Mouse (Mus musculus): ENCODE measurements around the gene Klk1b4. TPM values are rescaled to one million over a fixed set of nuclear protein-coding genes. Genes with fewer than 3 reads are reported as not detected.
A peak's percentile ranks its signal among the peaks of the same experiment; 100 is the strongest.
"Not testable (repeated sequence)": the region's sequence is repeated elsewhere in the genome, so short reads cannot be mapped to it uniquely, and the experiment has no call there.

The Klk1b4 gene
- polyA plus RNA-seq (2015; fragmentation: Nextera tagmentation; extraction: Ambion mirVana), result not detected in 2 replicates

GRCm38 (mm10) chr7:44207135-44207534, at the start of gene Klk1b4:
Klk1b4 (plus strand) TSS chr7:44207435.
- H3K27me3 ChIP-seq; H3K4me3 ChIP-seq; ATAC-seq (ENCODE audit: borderline replicate concordance, extremely low read depth, low FRiP score, low TSS enrichment); H3K9ac ChIP-seq; H3K27ac ChIP-seq; H3K4me1 ChIP-seq; H3K9me3 ChIP-seq; H3K4me2 ChIP-seq; H3K36me3 ChIP-seq: not testable (repeated sequence)
- WGBS, result 31% methylated on average over 3 of the region's 3 CpGs

- Histone ChIP-seq H3K27ac (no peak overlapping the region), H3K4me3 (no peak overlapping the region), H3K27me3 (no peaks in the 10 kb centered on the region), H3K4me1 (no peaks in the 10 kb centered on the region), H3K9ac (no peak overlapping the region), H3K36me3 (no peaks in the 10 kb centered on the region), H3K9me3 (no peaks in the 10 kb centered on the region), H3K4me2 (no peak overlapping the region)
- no peak for ATAC-seq (ENCODE audit: borderline replicate concordance, extremely low read depth, low FRiP score, low TSS enrichment)
- WGBS, result 61% methylated on average over 9 of the region's 9 CpGs
Observed at GRCm38 (mm10) chr7:44179299-44180045, 27.8 kb upstream of the Klk1b4 start.

GRCm38 (mm10) chr7:44186516-44186915, 20.7 kb upstream of the Klk1b4 start:
- ATAC-seq (ENCODE audit: borderline replicate concordance, extremely low read depth, low FRiP score, low TSS enrichment), result not testable (repeated sequence)

GRCm38 (mm10) chr7:44187936-44188335, 19.3 kb upstream of the Klk1b4 start, which contains the start of gene Klk1b24:
Klk1b24 (plus strand) TSS chr7:44188236.
- ATAC-seq (ENCODE audit: borderline replicate concordance, extremely low read depth, low FRiP score, low TSS enrichment); H3K4me2 ChIP-seq; H3K4me1 ChIP-seq; H3K4me3 ChIP-seq; H3K9ac ChIP-seq; H3K27ac ChIP-seq; H3K36me3 ChIP-seq; H3K27me3 ChIP-seq; H3K9me3 ChIP-seq: not testable (repeated sequence)

More at GRCm38 (mm10) chr7:44186516-44186915, 20.7 kb upstream of the Klk1b4 start:
- H3K9ac ChIP-seq, H3K27ac ChIP-seq, H3K9me3 ChIP-seq, H3K4me3 ChIP-seq, H3K36me3 ChIP-seq, H3K4me1 ChIP-seq, H3K4me2 ChIP-seq, H3K27me3 ChIP-seq: not testable (repeated sequence)
- WGBS, result 51% methylated on average over 8 of the region's 8 CpGs

- WGBS, result 86% methylated on average over 1 of the region's 1 CpGs
- H3K4me1 ChIP-seq; H3K27me3 ChIP-seq; H3K4me2 ChIP-seq; H3K27ac ChIP-seq; H3K4me3 ChIP-seq; H3K9ac ChIP-seq; H3K36me3 ChIP-seq; ATAC-seq (ENCODE audit: borderline replicate concordance, extremely low read depth, low FRiP score, low TSS enrichment); H3K9me3 ChIP-seq: not testable (repeated sequence)
Observed at GRCm38 (mm10) chr7:44193466-44193865, 13.8 kb upstream of the Klk1b4 start.

GRCm38 (mm10) chr7:44197891-44198290, 9.3 kb upstream of the Klk1b4 start, which contains the start of gene Klk1b3:
Klk1b3 (plus strand) TSS chr7:44198191.
- H3K27me3 ChIP-seq, result no peaks in the 10 kb centered on the region

GRCm38 (mm10) chr7:44208307-44208706, 1.1 kb downstream of the Klk1b4 start:
- H3K9me3 ChIP-seq, result no peaks in the 10 kb centered on the region
- WGBS, result 79% methylated on average over 3 of the region's 3 CpGs
- H3K9ac ChIP-seq, result no peak overlapping the region
- no peak overlapping the region for H3K4me2 ChIP-seq
- H3K27ac ChIP-seq, result no peak overlapping the region
- H3K27me3 ChIP-seq, result no peaks in the 10 kb centered on the region
- H3K4me3 ChIP-seq, result no peak overlapping the region
- H3K36me3 ChIP-seq, result no peaks in the 10 kb centered on the region
- no peak for ATAC-seq (ENCODE audit: borderline replicate concordance, extremely low read depth, low FRiP score, low TSS enrichment)
- H3K4me1 ChIP-seq, result no peaks in the 10 kb centered on the region

More at GRCm38 (mm10) chr7:44197891-44198290, 9.3 kb upstream of the Klk1b4 start, which contains the start of gene Klk1b3:
- Histone ChIP-seq H3K4me3 (no peak within 1 kb of the TSS), H3K9me3 (no peaks in the 10 kb centered on the region), H3K4me2 (no peak within 1 kb of the TSS), H3K27ac (no peak within 1 kb of the TSS), H3K4me1 (no peaks in the 10 kb centered on the region), H3K36me3 (no peaks in the 10 kb centered on the region), H3K9ac (no peak within 1 kb of the TSS)
- ATAC-seq (ENCODE audit: borderline replicate concordance, extremely low read depth, low FRiP score, low TSS enrichment), result no peak
- WGBS, result 52% methylated on average over 3 of the region's 3 CpGs

- no peak for ATAC-seq (ENCODE audit: borderline replicate concordance, extremely low read depth, low FRiP score, low TSS enrichment)
Observed at GRCm38 (mm10) chr7:44215645-44216044, 8.4 kb downstream of the Klk1b4 start, which contains the start of gene Klk1b5. Klk1b5 (plus strand) TSS chr7:44215945.

GRCm38 (mm10) chr7:44221601-44222000, 14.4 kb downstream of the Klk1b4 start:
- H3K9ac ChIP-seq; H3K4me1 ChIP-seq; H3K27ac ChIP-seq; ATAC-seq (ENCODE audit: borderline replicate concordance, extremely low read depth, low FRiP score, low TSS enrichment); H3K36me3 ChIP-seq; H3K4me3 ChIP-seq; H3K4me2 ChIP-seq; H3K27me3 ChIP-seq; H3K9me3 ChIP-seq: not testable (repeated sequence)
- WGBS, result 59% methylated on average over 8 of the region's 10 CpGs

More at GRCm38 (mm10) chr7:44215645-44216044, 8.4 kb downstream of the Klk1b4 start, which contains the start of gene Klk1b5:
- Histone ChIP-seq H3K4me1 (no peaks in the 10 kb centered on the region), H3K9ac (no peak within 1 kb of the TSS), H3K4me3 (no peak within 1 kb of the TSS), H3K36me3 (no peaks in the 10 kb centered on the region), H3K27ac (no peak within 1 kb of the TSS), H3K9me3 (no peaks in the 10 kb centered on the region), H3K4me2 (no peak within 1 kb of the TSS), H3K27me3 (no peaks in the 10 kb centered on the region)
- 71% methylated on average over 1 of the region's 1 CpGs for WGBS

- H3K4me2 ChIP-seq; H3K27me3 ChIP-seq; H3K4me1 ChIP-seq; H3K4me3 ChIP-seq; H3K9me3 ChIP-seq; H3K36me3 ChIP-seq; ATAC-seq (ENCODE audit: borderline replicate concordance, extremely low read depth, low FRiP score, low TSS enrichment); H3K27ac ChIP-seq; H3K9ac ChIP-seq: not testable (repeated sequence)
- WGBS, result 55% methylated on average over 6 of the region's 6 CpGs
Observed at GRCm38 (mm10) chr7:44222335-44222734, 15.1 kb downstream of the Klk1b4 start.

GRCm38 (mm10) chr7:44225076-44225475, 17.8 kb downstream of the Klk1b4 start, which contains the start of gene Klk1:
Klk1 (plus strand) TSS chr7:44225360.
- H3K27ac ChIP-seq, result no peak within 1 kb of the TSS
- H3K4me2 ChIP-seq, result no peak within 1 kb of the TSS
- 42% methylated on average over 1 of the region's 1 CpGs for WGBS
- no peaks in the 10 kb centered on the region for H3K27me3 ChIP-seq
- no peaks in the 10 kb centered on the region for H3K9me3 ChIP-seq
- no peak for ATAC-seq (ENCODE audit: borderline replicate concordance, extremely low read depth, low FRiP score, low TSS enrichment)
- H3K36me3 ChIP-seq, result no peaks in the 10 kb centered on the region
- H3K4me3 ChIP-seq, result no peak within 1 kb of the TSS
- no peak within 1 kb of the TSS for H3K9ac ChIP-seq
- no peaks in the 10 kb centered on the region for H3K4me1 ChIP-seq

GRCm38 (mm10) chr7:44235909-44236308, 28.7 kb downstream of the Klk1b4 start, which contains the start of gene Gm36864:
Gm36864 (plus strand) TSS chr7:44236177.
- ATAC-seq (ENCODE audit: borderline replicate concordance, extremely low read depth, low FRiP score, low TSS enrichment), result peak; percentile 46; the same call in 1 of the 2 replicates
- H3K4me1 ChIP-seq, result no peaks in the 10 kb centered on the region
- no peaks in the 10 kb centered on the region for H3K9me3 ChIP-seq
- H3K4me3 ChIP-seq, result no peak within 1 kb of the TSS
- H3K9ac ChIP-seq, result no peak within 1 kb of the TSS
- no peaks in the 10 kb centered on the region for H3K36me3 ChIP-seq
- no peak within 1 kb of the TSS for H3K4me2 ChIP-seq
- H3K27ac ChIP-seq, result no peak within 1 kb of the TSS
- WGBS, result 67% methylated on average over 3 of the region's 3 CpGs
- H3K27me3 ChIP-seq, result no peaks in the 10 kb centered on the region

Data from lung, embryonic 15.5 days (tissue).